Mouse (Mus musculus): ENCODE measurements around the gene Sec61a1. TPM values are rescaled to one million over a fixed set of nuclear protein-coding genes. Genes with fewer than 3 reads are reported as not detected.

Sec61a1 gene
- polyA plus RNA-seq, 2 experiments: 66.9 to 86.9 TPM

DNA sequence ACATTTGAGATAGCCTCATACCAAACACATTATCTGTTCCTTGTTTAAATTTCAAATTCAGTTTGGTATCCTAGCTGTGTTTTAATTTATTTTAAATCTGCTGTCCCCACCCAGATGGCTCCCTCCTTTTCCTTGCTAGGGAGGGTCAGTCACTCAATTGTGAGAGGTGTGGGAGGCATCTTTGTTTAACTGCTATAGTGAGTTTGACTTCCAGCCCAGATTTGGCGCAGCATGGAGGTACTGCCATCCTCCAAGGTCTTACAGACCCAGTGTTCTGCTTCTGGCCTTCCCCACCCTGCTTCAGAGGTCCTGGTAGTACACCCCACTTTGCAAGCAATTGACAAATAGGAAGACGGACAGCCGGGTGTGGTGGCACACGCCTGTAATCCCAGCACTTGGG, 5.4 kb upstream of the Sec61a1 start:
- 65% methylated on average over 4 of the region's 4 CpGs for WGBS (ENCODE audit: insufficient replicate concordance)
- Histone ChIP-seq H3K4me2 (ENCODE audit: low read depth) (no peak overlapping the region), H3K4me3 (ENCODE audit: insufficient read depth in 1 of 2, low read depth in 2 of 2, low read length in 2 of 2) (no peak overlapping the region), H3K27me3 (ENCODE audit: control insufficient read depth, insufficient read depth, low read length) (no peaks in the 10 kb centered on the region), H3K9ac (replicated peaks) (no peak overlapping the region), H3K4me1 (replicated peaks; ENCODE audit: control insufficient read depth in 2 of 2, insufficient read depth in 2 of 2, low read length in 1 of 2) (peaks cover 7 to 10% of the 10 kb centered on the region in 2 experiments), H3K36me3 (replicated peaks; ENCODE audit: control insufficient read depth, insufficient read depth, low read depth) (no peaks in the 10 kb centered on the region), H3K9me3 (ENCODE audit: control insufficient read depth, low read length) (no peaks in the 10 kb centered on the region), H3K27ac (no peak overlapping the region)
- TF ChIP-seq EP300 (IDR thresholded peaks at IDR 0.05; ENCODE audit: low read depth) (no peak), CTCF (IDR thresholded peaks at IDR 0.05; ENCODE audit: low read depth) (no peak)
- ATAC-seq (ENCODE audit: insufficient read depth) (no peak), DNase-seq (ENCODE audit: low read depth in 3 of 3, low spot score in 3 of 3) (no peak)

DNA sequence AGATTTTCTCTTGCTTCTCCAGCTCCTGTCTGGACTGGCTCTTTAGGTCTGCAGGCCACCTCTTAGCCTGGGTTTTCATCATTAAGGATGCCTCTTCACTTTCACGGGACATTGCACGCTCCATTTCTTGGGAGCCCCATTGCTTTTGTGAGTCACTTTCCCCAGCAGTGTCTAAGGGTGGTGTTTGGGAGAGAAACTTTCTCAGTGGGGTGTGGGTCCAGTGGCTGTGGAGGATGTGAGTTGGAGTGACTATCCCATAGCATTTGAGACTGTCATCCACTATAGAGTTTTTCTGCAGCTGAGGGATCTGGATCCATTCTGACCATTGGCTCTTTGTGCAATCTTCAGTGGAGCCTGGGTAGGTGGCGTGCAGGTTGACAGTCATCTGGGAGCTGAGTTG, 4.7 kb upstream of the Sec61a1 start:
- Histone ChIP-seq H3K36me3 (replicated peaks; ENCODE audit: control insufficient read depth, insufficient read depth, low read depth) (no peaks in the 10 kb centered on the region), H3K4me3 (ENCODE audit: insufficient read depth in 1 of 2, low read depth in 2 of 2, low read length in 2 of 2) (no peak overlapping the region), H3K27me3 (ENCODE audit: control insufficient read depth, insufficient read depth, low read length) (no peaks in the 10 kb centered on the region), H3K9ac (replicated peaks) (no peak overlapping the region), H3K4me1 (replicated peaks; ENCODE audit: control insufficient read depth in 2 of 2, insufficient read depth in 2 of 2, low read length in 1 of 2) (peaks cover 7 to 10% of the 10 kb centered on the region in 2 experiments), H3K4me2 (ENCODE audit: low read depth) (no peak overlapping the region), H3K9me3 (ENCODE audit: control insufficient read depth, low read length) (no peaks in the 10 kb centered on the region), H3K27ac (no peak overlapping the region)
- TF ChIP-seq EP300 (IDR thresholded peaks at IDR 0.05; ENCODE audit: low read depth): no peak
- TF ChIP-seq CTCF (IDR thresholded peaks at IDR 0.05; ENCODE audit: low read depth): no peak
- DNase-seq (ENCODE audit: low read depth in 3 of 3, low spot score in 3 of 3) (no peak), ATAC-seq (ENCODE audit: insufficient read depth) (no peak)
- WGBS (ENCODE audit: insufficient replicate concordance): 70% methylated on average over 3 of the region's 3 CpGs

DNA sequence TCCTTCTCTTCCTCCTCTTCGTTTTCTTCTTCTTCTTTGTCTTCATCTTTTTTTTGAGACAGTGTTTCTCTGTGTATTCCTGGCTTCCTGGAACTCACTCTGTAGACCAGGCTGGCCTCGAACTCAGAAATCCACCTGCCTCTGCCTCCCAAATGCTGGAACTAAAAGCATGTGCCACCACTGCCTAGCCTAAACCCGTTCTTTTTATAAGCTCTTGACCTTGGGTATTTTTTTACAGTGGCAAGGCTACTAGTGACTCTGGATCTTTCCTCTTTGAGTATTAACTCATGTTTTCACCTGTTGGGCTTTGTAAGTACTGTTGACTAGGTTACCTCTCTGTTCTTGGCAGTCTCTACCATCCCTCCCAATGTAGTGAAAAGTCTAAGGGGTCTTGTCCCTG, 4.3 kb upstream of the Sec61a1 start:
- no peaks in the 10 kb centered on the region for H3K9me3 ChIP-seq (ENCODE audit: control insufficient read depth, low read length)
- WGBS (ENCODE audit: insufficient replicate concordance): 34% methylated on average over 3 of the region's 3 CpGs
- H3K4me1 ChIP-seq (replicated peaks; ENCODE audit: control insufficient read depth in 2 of 2, insufficient read depth in 2 of 2, low read length in 1 of 2): peaks cover 7 to 10% of the 10 kb centered on the region in 2 experiments
- H3K27me3 ChIP-seq (ENCODE audit: control insufficient read depth, insufficient read depth, low read length): no peaks in the 10 kb centered on the region
- no peak for TF ChIP-seq EP300 (IDR thresholded peaks at IDR 0.05; ENCODE audit: low read depth)
- no peak for TF ChIP-seq CTCF (IDR thresholded peaks at IDR 0.05; ENCODE audit: low read depth)
- no peak overlapping the region for H3K27ac ChIP-seq
- no peaks in the 10 kb centered on the region for H3K36me3 ChIP-seq (replicated peaks; ENCODE audit: control insufficient read depth, insufficient read depth, low read depth)
- no peak overlapping the region for H3K9ac ChIP-seq (replicated peaks)
- H3K4me3 ChIP-seq (ENCODE audit: insufficient read depth in 1 of 2, low read depth in 2 of 2, low read length in 2 of 2): no peak overlapping the region
- ATAC-seq (ENCODE audit: insufficient read depth): no peak
- no peak overlapping the region for H3K4me2 ChIP-seq (ENCODE audit: low read depth)
- no peak for DNase-seq (ENCODE audit: low read depth in 3 of 3, low spot score in 3 of 3)

DNA sequence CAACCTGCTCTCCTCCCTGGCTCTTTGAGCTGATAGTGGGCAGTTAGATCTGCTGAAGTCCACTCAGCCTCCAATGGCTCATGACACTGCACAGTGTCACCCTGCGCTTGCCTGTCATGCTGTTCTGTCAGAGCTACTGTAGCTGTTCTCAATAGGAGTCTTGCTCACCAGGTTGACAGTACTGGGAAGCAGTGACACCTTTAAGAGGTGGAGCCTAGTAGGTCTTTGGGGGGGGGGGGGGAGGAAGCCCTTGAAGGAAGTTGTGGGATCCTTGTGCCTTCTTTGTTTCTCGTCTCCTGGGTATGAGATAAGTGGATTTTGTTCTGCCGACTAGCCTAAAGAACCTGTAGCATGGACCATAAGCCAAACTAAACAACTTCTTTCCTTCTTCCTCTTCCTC, 3.9 kb upstream of the Sec61a1 start:
- no peak for ATAC-seq (ENCODE audit: insufficient read depth)
- no peak for TF ChIP-seq EP300 (IDR thresholded peaks at IDR 0.05; ENCODE audit: low read depth)
- no peak for TF ChIP-seq CTCF (IDR thresholded peaks at IDR 0.05; ENCODE audit: low read depth)
- Histone ChIP-seq H3K4me2 (ENCODE audit: low read depth) (no peak overlapping the region), H3K4me3 (ENCODE audit: insufficient read depth in 1 of 2, low read depth in 2 of 2, low read length in 2 of 2) (no peak overlapping the region), H3K9ac (replicated peaks) (no peak overlapping the region), H3K27me3 (ENCODE audit: control insufficient read depth, insufficient read depth, low read length) (no peaks in the 10 kb centered on the region), H3K9me3 (ENCODE audit: control insufficient read depth, low read length) (no peaks in the 10 kb centered on the region), H3K4me1 (replicated peaks; ENCODE audit: control insufficient read depth in 2 of 2, insufficient read depth in 2 of 2, low read length in 1 of 2) (peaks cover 7 to 12% of the 10 kb centered on the region in 2 experiments), H3K36me3 (replicated peaks; ENCODE audit: control insufficient read depth, insufficient read depth, low read depth) (no peaks in the 10 kb centered on the region), H3K27ac (no peak overlapping the region)
- DNase-seq (ENCODE audit: low read depth in 3 of 3, low spot score in 3 of 3): no peak
- 27% methylated on average over 3 of the region's 3 CpGs for WGBS (ENCODE audit: insufficient replicate concordance)

DNA sequence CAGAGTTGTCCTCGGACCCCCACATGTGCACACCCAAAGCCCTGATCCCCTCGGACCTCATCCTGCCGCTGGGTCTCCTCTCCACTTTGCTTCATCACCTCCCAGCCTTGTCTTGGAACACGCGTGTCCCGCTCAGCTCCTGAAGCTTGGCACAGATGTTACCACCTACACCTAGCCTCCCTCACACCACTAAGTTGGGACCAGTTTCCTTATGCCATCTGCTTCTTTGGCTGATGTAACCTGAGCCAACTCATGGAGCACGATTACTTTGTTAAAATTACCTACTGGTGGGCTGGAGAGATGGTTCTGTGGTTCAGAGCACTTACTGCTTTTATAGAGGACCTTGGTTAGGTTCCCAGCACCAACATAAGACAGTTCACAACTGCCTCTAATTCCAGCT, 3.1 kb upstream of the Sec61a1 start:
- H3K4me1 ChIP-seq (replicated peaks; ENCODE audit: control insufficient read depth in 2 of 2, insufficient read depth in 2 of 2, low read length in 1 of 2): peaks cover 12 to 16% of the 10 kb centered on the region in 2 experiments
- no peak overlapping the region for H3K4me3 ChIP-seq (ENCODE audit: insufficient read depth in 1 of 2, low read depth in 2 of 2, low read length in 2 of 2)
- TF ChIP-seq EP300 (IDR thresholded peaks at IDR 0.05; ENCODE audit: low read depth) (no peak), CTCF (IDR thresholded peaks at IDR 0.05; ENCODE audit: low read depth) (no peak)
- H3K27ac ChIP-seq: no peak overlapping the region
- ATAC-seq (ENCODE audit: insufficient read depth) (no peak), DNase-seq (ENCODE audit: low read depth in 3 of 3, low spot score in 3 of 3) (no peak)
- H3K36me3 ChIP-seq (replicated peaks; ENCODE audit: control insufficient read depth, insufficient read depth, low read depth): no peaks in the 10 kb centered on the region
- H3K27me3 ChIP-seq (ENCODE audit: control insufficient read depth, insufficient read depth, low read length): no peaks in the 10 kb centered on the region
- WGBS (ENCODE audit: insufficient replicate concordance): 72% methylated on average over 7 of the region's 7 CpGs
- no peak overlapping the region for H3K9ac ChIP-seq (replicated peaks)
- no peak overlapping the region for H3K4me2 ChIP-seq (ENCODE audit: low read depth)
- H3K9me3 ChIP-seq (ENCODE audit: control insufficient read depth, low read length): no peaks in the 10 kb centered on the region
